Mouse (Mus musculus) G1E (cell line): ENCODE measurements around the gene Arap2.

Experiments used
- CTCF ChIP-seq: IDR thresholded peaks from 2 replicates; pipeline ENCODE4 v1.5.1; 2012; ENCODE audit warnings: low read depth, low read length, inconsistent platforms, mixed read lengths
- GATA1 ChIP-seq: IDR thresholded peaks from 2 replicates; pipeline ENCODE4 v1.6.1; 2012; ENCODE audit warnings: borderline replicate concordance, low read length, inconsistent platforms, mixed read lengths
- POLR2AphosphoS5 ChIP-seq: IDR thresholded peaks from 2 replicates; pipeline ENCODE4 v1.6.1; 2012; ENCODE audit warnings: low read depth, low read length, inconsistent platforms; ENCODE audit not compliant: insufficient replicate concordance

- no peak for TF ChIP-seq GATA1
- no peak for TF ChIP-seq POLR2AphosphoS5
- no peak for TF ChIP-seq CTCF
Measured at GRCm38 (mm10) chr5:62683751-62684150, 82.2 kb downstream of the Arap2 start.
